Mouse (Mus musculus): ENCODE data around the gene Dexi. TPM values are rescaled to one million over a fixed set of nuclear protein-coding genes. Genes with fewer than 3 reads are reported as not detected.

Dexi gene
- 18.4 and 18.5 TPM in 2 replicates for polyA plus RNA-seq (2015; fragmentation: Nextera tagmentation; extraction: Ambion mirVana)

GRCm38 (mm10) chr16:10542698-10543365 lies at the start of gene Dexi:
TSS of gene Dexi (minus strand) at chr16:10543054.
- Histone ChIP-seq H3K9ac (peak within 1 kb of the TSS; percentile 90), H3K27ac (peak within 1 kb of the TSS; percentile 90), H3K4me1 (peaks cover 53% of the 10 kb centered on the region), H3K27me3 (no peaks in the 10 kb centered on the region), H3K36me3 (no peaks in the 10 kb centered on the region), H3K4me3 (replicated peaks) (peak within 1 kb of the TSS; percentile 80), H3K9me3 (replicated peaks) (no peaks in the 10 kb centered on the region), H3K4me2 (peak within 1 kb of the TSS; percentile 88)
- peak; percentile 94 for ATAC-seq (replicated peaks; ENCODE audit: low FRiP score)
- WGBS: under 1% methylated on average over 46 of the region's 61 CpGs

- 85% methylated on average over 3 of the region's 3 CpGs for WGBS
- Histone ChIP-seq H3K4me1 (peaks cover 4% of the 10 kb centered on the region; the same call in 1 of the 2 replicates), H3K9me3 (replicated peaks) (no peaks in the 10 kb centered on the region), H3K27me3 (no peaks in the 10 kb centered on the region), H3K27ac (no peak overlapping the region), H3K4me3 (replicated peaks) (no peak overlapping the region), H3K4me2 (no peak overlapping the region), H3K36me3 (peaks cover 52% of the 10 kb centered on the region), H3K9ac (no peak overlapping the region)
- ATAC-seq (replicated peaks; ENCODE audit: low FRiP score): no peak
Measured at GRCm38 (mm10) chr16:10586546-10586945, 43.7 kb upstream of the Dexi start.

- 61% methylated on average over 1 of the region's 1 CpGs for WGBS
- no peaks in the 10 kb centered on the region for H3K9me3 ChIP-seq (replicated peaks)
- peaks cover 57% of the 10 kb centered on the region for H3K36me3 ChIP-seq
- no peak overlapping the region for H3K4me2 ChIP-seq
- H3K27me3 ChIP-seq: no peaks in the 10 kb centered on the region
- no peak overlapping the region for H3K9ac ChIP-seq
- H3K4me3 ChIP-seq (replicated peaks): no peak overlapping the region
- ATAC-seq (replicated peaks; ENCODE audit: low FRiP score): no peak
- peak overlapping the region; percentile 20; the same call in 1 of the 2 replicates for H3K27ac ChIP-seq
- H3K4me1 ChIP-seq: peaks cover 4% of the 10 kb centered on the region; the same call in 1 of the 2 replicates
Measured at GRCm38 (mm10) chr16:10585165-10585564, 42.3 kb upstream of the Dexi start.

GRCm38 (mm10) chr16:10581234-10581898 lies 38.5 kb upstream of the Dexi start:
- no peaks in the 10 kb centered on the region for H3K27me3 ChIP-seq
- H3K4me2 ChIP-seq: no peak overlapping the region
- H3K9me3 ChIP-seq (replicated peaks): no peaks in the 10 kb centered on the region
- H3K4me3 ChIP-seq (replicated peaks): no peak overlapping the region
- WGBS: 81% methylated on average over 2 of the region's 2 CpGs
- no peak for ATAC-seq (replicated peaks; ENCODE audit: low FRiP score)
- no peak overlapping the region for H3K27ac ChIP-seq
- H3K36me3 ChIP-seq: peaks cover 67% of the 10 kb centered on the region
- no peak overlapping the region for H3K9ac ChIP-seq
- peaks cover 3% of the 10 kb centered on the region; the same call in 1 of the 2 replicates for H3K4me1 ChIP-seq

- H3K27ac ChIP-seq: no peak overlapping the region
- H3K27me3 ChIP-seq: no peaks in the 10 kb centered on the region
- no peak for ATAC-seq (replicated peaks; ENCODE audit: low FRiP score)
- H3K4me2 ChIP-seq: no peak overlapping the region
- no peaks in the 10 kb centered on the region for H3K9me3 ChIP-seq (replicated peaks)
- H3K36me3 ChIP-seq: peaks cover 73% of the 10 kb centered on the region
- 85% methylated on average over 1 of the region's 1 CpGs for WGBS
- no peak overlapping the region for H3K9ac ChIP-seq
- H3K4me1 ChIP-seq: no peaks in the 10 kb centered on the region
- no peak overlapping the region for H3K4me3 ChIP-seq (replicated peaks)
Measured at GRCm38 (mm10) chr16:10578376-10578775, 35.5 kb upstream of the Dexi start.

GRCm38 (mm10) chr16:10577548-10577947 lies 34.7 kb upstream of the Dexi start:
- peaks cover 72% of the 10 kb centered on the region for H3K36me3 ChIP-seq
- H3K9me3 ChIP-seq (replicated peaks): no peaks in the 10 kb centered on the region
- no peaks in the 10 kb centered on the region for H3K27me3 ChIP-seq
- no peak overlapping the region for H3K27ac ChIP-seq
- no peaks in the 10 kb centered on the region for H3K4me1 ChIP-seq
- H3K4me3 ChIP-seq (replicated peaks): no peak overlapping the region
- H3K4me2 ChIP-seq: no peak overlapping the region
- no peak for ATAC-seq (replicated peaks; ENCODE audit: low FRiP score)
- WGBS: 67% methylated on average over 5 of the region's 5 CpGs
- H3K9ac ChIP-seq: no peak overlapping the region

GRCm38 (mm10) chr16:10575915-10576314 lies 33.1 kb upstream of the Dexi start:
- no peak for ATAC-seq (replicated peaks; ENCODE audit: low FRiP score)
- 85% methylated on average over 4 of the region's 4 CpGs for WGBS

GRCm38 (mm10) chr16:10574936-10575335 lies 32.1 kb upstream of the Dexi start:
- WGBS: 81% methylated on average over 2 of the region's 2 CpGs
- peaks cover 70% of the 10 kb centered on the region for H3K36me3 ChIP-seq
- H3K4me1 ChIP-seq: no peaks in the 10 kb centered on the region
- H3K4me2 ChIP-seq: no peak overlapping the region
- no peaks in the 10 kb centered on the region for H3K27me3 ChIP-seq
- H3K27ac ChIP-seq: no peak overlapping the region
- H3K4me3 ChIP-seq (replicated peaks): no peak overlapping the region
- no peak overlapping the region for H3K9ac ChIP-seq
- no peaks in the 10 kb centered on the region for H3K9me3 ChIP-seq (replicated peaks)
- ATAC-seq (replicated peaks; ENCODE audit: low FRiP score): no peak

More at GRCm38 (mm10) chr16:10575915-10576314, 33.1 kb upstream of the Dexi start:
- no peaks in the 10 kb centered on the region for H3K4me1 ChIP-seq
- H3K9ac ChIP-seq: no peak overlapping the region
- no peak overlapping the region for H3K27ac ChIP-seq
- H3K27me3 ChIP-seq: no peaks in the 10 kb centered on the region
- peaks cover 69% of the 10 kb centered on the region for H3K36me3 ChIP-seq
- H3K9me3 ChIP-seq (replicated peaks): no peaks in the 10 kb centered on the region
- no peak overlapping the region for H3K4me3 ChIP-seq (replicated peaks)
- H3K4me2 ChIP-seq: no peak overlapping the region

- WGBS: 54% methylated on average over 2 of the region's 2 CpGs
- ATAC-seq (replicated peaks; ENCODE audit: low FRiP score): no peak
- Histone ChIP-seq H3K27me3 (no peaks in the 10 kb centered on the region), H3K4me1 (no peaks in the 10 kb centered on the region), H3K36me3 (peaks cover 61% of the 10 kb centered on the region), H3K4me3 (replicated peaks) (no peak overlapping the region), H3K4me2 (no peak overlapping the region), H3K9me3 (replicated peaks) (no peaks in the 10 kb centered on the region), H3K9ac (no peak overlapping the region), H3K27ac (no peak overlapping the region)
Measured at GRCm38 (mm10) chr16:10571820-10572219, 29.0 kb upstream of the Dexi start.

- no peak overlapping the region for H3K9ac ChIP-seq
- no peaks in the 10 kb centered on the region for H3K27me3 ChIP-seq
- H3K4me1 ChIP-seq: no peaks in the 10 kb centered on the region
- no peaks in the 10 kb centered on the region for H3K9me3 ChIP-seq (replicated peaks)
- no peak overlapping the region for H3K4me3 ChIP-seq (replicated peaks)
- no peak for ATAC-seq (replicated peaks; ENCODE audit: low FRiP score)
- no peak overlapping the region for H3K4me2 ChIP-seq
- 81% methylated on average over 1 of the region's 1 CpGs for whole genome bisulfite sequencing
- H3K27ac ChIP-seq: no peak overlapping the region
- peaks cover 57% of the 10 kb centered on the region for H3K36me3 ChIP-seq
Measured at GRCm38 (mm10) chr16:10570708-10571107, 27.9 kb upstream of the Dexi start.

- H3K9me3 ChIP-seq (replicated peaks): no peaks in the 10 kb centered on the region
- H3K27ac ChIP-seq: no peak overlapping the region
- no peaks in the 10 kb centered on the region for H3K27me3 ChIP-seq
- H3K4me3 ChIP-seq (replicated peaks): no peak overlapping the region
- H3K4me2 ChIP-seq: no peak overlapping the region
- peaks cover 55% of the 10 kb centered on the region for H3K36me3 ChIP-seq
- WGBS: 76% methylated on average over 5 of the region's 5 CpGs
- no peaks in the 10 kb centered on the region for H3K4me1 ChIP-seq
- ATAC-seq (replicated peaks; ENCODE audit: low FRiP score): no peak
- no peak overlapping the region for H3K9ac ChIP-seq
Measured at GRCm38 (mm10) chr16:10569809-10570395, 27.0 kb upstream of the Dexi start.

GRCm38 (mm10) chr16:10567153-10567552 lies 24.3 kb upstream of the Dexi start:
- H3K4me2 ChIP-seq: no peak overlapping the region
- H3K27ac ChIP-seq: no peak overlapping the region
- H3K9me3 ChIP-seq (replicated peaks): no peaks in the 10 kb centered on the region
- no peak for ATAC-seq (replicated peaks; ENCODE audit: low FRiP score)
- WGBS: 71% methylated on average over 4 of the region's 4 CpGs
- no peak overlapping the region for H3K9ac ChIP-seq
- H3K27me3 ChIP-seq: no peaks in the 10 kb centered on the region
- H3K36me3 ChIP-seq: peaks cover 46% of the 10 kb centered on the region
- H3K4me1 ChIP-seq: no peaks in the 10 kb centered on the region
- H3K4me3 ChIP-seq (replicated peaks): no peak overlapping the region
